Mouse (Mus musculus) bone marrow macrophage, adult 2 months (primary cell): ENCODE measurements around the gene Net1. TPM values are rescaled to one million over a fixed set of nuclear protein-coding genes. Genes with fewer than 3 reads are reported as not detected.
"Not testable (repeated sequence)": the region's sequence is repeated elsewhere in the genome, so short reads cannot be mapped to it uniquely, and the experiment has no call there.

Experiments
- H3K27ac ChIP-seq: 2 replicates; pipeline ENCODE4 v1.5.1; 2012; ENCODE audit warnings: low read depth, low read length; ENCODE audit not compliant: insufficient read depth
- H3K4me1 ChIP-seq: 2 replicates; pipeline ENCODE4 v1.6.1; 2012; ENCODE audit warnings: low read length; ENCODE audit not compliant: control insufficient read depth, insufficient read depth
- H3K4me3 ChIP-seq: 2 replicates; pipeline ENCODE4 v1.5.1; 2012; ENCODE audit warnings: mild to moderate bottlenecking, low read length, moderate library complexity; ENCODE audit not compliant: insufficient read depth
- CTCF ChIP-seq: IDR thresholded peaks from 2 replicates; pipeline ENCODE4 v1.5.1; 2012; ENCODE audit warnings: low read depth, mild to moderate bottlenecking, low read length, moderate library complexity
- POLR2A ChIP-seq: IDR thresholded peaks from 2 replicates; pipeline ENCODE4 v1.6.1; 2012; ENCODE audit warnings: mild to moderate bottlenecking, low read depth, low read length, borderline replicate concordance
- polyA plus RNA-seq: library from polyadenylated mRNA; stranded (reverse); fragments of >200 nt; gene quantifications from 2 replicates; pipeline ENCODE4 v1.2.4, GENCODE M21; 2012; ENCODE audit not compliant: missing spikeins, insufficient read depth, insufficient read length

Gene Net1
- polyA plus RNA-seq, 1 experiment: 5.8 TPM

DNA sequence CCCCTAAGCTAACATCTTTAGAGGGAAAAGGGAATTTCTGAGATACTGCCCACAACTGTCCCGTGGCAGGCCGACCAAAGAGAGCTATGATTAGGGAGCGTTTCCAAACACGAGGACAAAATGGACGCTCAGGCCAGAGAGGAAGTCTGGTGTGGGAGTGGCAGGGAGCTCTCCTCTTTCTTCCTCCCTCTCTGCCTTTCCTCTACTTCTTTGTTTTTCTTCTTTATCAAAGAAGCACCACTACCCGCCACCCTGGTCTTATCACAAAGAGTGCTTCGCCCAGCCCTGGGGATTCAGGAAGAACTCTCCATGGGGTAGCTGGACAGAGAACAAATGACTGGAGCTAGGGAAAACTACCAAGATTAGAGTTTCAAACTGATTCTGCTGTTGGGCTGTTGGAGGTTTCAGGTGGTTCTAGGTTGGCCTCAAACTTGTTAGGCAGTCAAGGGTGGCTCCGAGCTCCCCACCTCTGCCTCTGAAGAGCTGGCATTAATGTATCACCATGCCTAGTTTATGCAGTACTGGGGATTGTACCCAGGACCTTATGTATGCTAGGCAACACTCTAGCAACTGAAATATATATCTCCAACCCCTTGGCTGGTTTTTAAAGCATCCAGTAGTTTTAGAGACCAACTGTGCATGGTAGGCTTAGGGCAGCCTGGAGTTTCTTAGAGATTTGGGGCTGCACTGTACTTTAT lies 51.5 kb downstream of the Net1 start:
- H3K4me1 ChIP-seq: no peaks in the 10 kb centered on the region
- no peak overlapping the region for H3K27ac ChIP-seq
- H3K4me3 ChIP-seq: no peak overlapping the region
- TF ChIP-seq POLR2A (no peak), CTCF (no peak)

- no peaks in the 10 kb centered on the region for H3K4me1 ChIP-seq
- no peak for TF ChIP-seq CTCF
- TF ChIP-seq POLR2A: no peak
- no peak overlapping the region for H3K4me3 ChIP-seq
- no peak overlapping the region for H3K27ac ChIP-seq
These were observed 52.2 kb downstream of the Net1 start for GRCm38 (mm10) chr13:3865648-3866354.

DNA sequence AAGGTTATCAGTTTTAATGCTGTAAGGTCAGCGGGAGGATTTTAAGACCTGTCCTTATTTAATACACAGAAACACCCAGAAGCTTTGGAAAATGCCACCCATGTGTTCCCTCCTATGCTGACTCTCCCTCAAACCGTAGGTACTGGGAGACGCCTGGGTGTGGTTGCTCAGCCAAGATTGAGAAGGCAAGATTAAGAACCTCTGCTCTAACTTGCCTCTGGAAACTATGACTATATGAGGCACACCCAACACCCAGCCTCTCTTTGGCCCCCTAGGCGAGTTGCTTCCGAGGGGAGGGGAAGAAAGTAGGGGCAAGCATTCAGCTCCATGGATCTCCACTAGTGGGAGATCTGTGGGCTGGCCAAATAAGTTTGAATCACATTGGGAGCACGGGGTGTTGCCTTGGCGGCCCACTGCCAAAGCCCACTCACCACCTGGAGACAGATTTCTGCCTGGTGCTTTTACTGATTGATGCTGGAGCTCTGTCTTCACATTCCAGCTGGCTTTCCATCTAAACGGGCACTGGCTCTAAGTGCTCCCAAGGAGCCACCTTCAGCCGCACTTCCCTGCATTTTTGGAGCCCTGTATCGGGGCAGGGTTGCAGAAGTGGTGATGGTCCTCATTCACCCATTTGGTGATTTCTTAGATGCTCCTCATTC lies 55.0 kb downstream of the Net1 start:
- no peak for TF ChIP-seq POLR2A
- no peak for TF ChIP-seq CTCF
- Histone ChIP-seq H3K4me1 (no peaks in the 10 kb centered on the region), H3K4me3 (no peak overlapping the region), H3K27ac (no peak overlapping the region)

- Histone ChIP-seq H3K4me3 (no peak overlapping the region), H3K27ac (no peak overlapping the region), H3K4me1 (no peaks in the 10 kb centered on the region)
- TF ChIP-seq CTCF: no peak
- TF ChIP-seq POLR2A: no peak
These were observed 55.7 kb downstream of the Net1 start for GRCm38 (mm10) chr13:3862325-3862724.

- TF ChIP-seq POLR2A (no peak), CTCF (no peak)
- no peak overlapping the region for H3K27ac ChIP-seq
- no peak overlapping the region for H3K4me3 ChIP-seq
- H3K4me1 ChIP-seq: no peaks in the 10 kb centered on the region
These were observed 56.8 kb downstream of the Net1 start for GRCm38 (mm10) chr13:3861251-3861650.

DNA sequence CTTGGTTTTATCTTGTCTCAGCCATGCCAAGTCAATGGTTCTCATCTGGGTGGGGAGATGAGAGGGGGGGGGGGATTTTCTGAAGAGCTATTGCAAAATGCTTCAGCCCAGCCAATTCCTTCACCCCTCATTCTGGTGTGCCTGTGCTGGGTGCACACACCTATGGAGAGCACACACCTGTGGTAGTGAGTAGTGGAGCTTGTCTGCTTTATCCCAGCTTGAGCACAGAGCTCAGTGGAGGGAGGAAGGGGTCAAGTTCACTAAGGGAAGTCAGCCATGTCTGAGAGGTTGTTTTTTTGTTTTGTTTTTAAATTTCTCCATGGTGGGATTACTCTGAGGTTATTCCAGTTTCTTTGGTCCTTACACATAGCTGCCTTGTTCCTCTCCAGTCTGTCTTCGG lies 61.8 kb downstream of the Net1 start:
- Histone ChIP-seq H3K4me1 (no peaks in the 10 kb centered on the region), H3K27ac (no peak overlapping the region), H3K4me3 (no peak overlapping the region)
- TF ChIP-seq CTCF (no peak), POLR2A (no peak)

DNA sequence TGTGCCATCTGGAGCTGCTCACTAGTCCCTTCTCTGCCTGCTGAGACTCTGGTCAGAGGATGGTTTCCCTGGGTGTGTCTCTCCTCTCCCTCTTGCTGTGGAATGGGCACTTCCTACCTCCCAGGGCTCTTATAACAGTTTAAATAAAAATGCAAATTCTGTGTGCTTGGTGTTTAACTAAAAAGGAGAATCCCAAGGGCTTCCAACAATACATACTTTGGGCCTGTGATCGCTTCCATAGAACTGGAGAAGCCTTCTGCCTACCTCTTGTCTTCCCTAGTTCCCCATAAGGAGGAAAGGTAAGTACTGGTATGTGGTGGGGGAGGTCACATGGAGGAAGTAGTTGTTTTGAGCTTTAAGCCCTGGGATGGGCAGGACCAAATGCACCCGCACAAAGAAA lies 63.2 kb downstream of the Net1 start:
- no peak for TF ChIP-seq CTCF
- no peak for TF ChIP-seq POLR2A
- no peak overlapping the region for H3K27ac ChIP-seq
- H3K4me1 ChIP-seq: no peaks in the 10 kb centered on the region
- H3K4me3 ChIP-seq: no peak overlapping the region

GRCm38 (mm10) chr13:3853648-3854333 lies 64.2 kb downstream of the Net1 start, which contains the start of gene Calm5:
Gene Calm5 (plus strand): TSS chr13:3854173.
- not testable (repeated sequence) for H3K27ac ChIP-seq, H3K4me1 ChIP-seq, H3K4me3 ChIP-seq

DNA sequence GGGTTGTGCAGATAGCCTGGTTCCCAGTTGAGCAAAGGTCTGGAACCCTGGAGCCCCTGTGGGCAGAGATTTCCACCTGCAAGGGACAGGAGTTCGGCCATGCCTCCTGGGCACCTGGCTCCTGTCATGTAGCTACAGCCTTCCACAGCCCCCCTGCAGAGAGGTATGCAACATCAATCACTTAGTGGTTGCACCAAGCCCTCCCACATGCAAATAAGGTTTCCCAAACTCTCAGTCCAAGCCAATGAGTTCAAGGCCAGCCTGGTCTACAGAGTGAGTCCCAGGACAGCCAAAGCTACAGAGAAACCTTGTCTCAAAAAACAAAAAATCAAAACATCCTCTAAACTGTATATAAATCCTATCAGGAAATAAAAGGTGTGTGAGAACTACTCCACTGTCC lies 67.7 kb downstream of the Net1 start:
- H3K4me3 ChIP-seq: no peak overlapping the region
- TF ChIP-seq POLR2A (no peak), CTCF (no peak)
- H3K4me1 ChIP-seq: no peaks in the 10 kb centered on the region
- no peak overlapping the region for H3K27ac ChIP-seq

DNA sequence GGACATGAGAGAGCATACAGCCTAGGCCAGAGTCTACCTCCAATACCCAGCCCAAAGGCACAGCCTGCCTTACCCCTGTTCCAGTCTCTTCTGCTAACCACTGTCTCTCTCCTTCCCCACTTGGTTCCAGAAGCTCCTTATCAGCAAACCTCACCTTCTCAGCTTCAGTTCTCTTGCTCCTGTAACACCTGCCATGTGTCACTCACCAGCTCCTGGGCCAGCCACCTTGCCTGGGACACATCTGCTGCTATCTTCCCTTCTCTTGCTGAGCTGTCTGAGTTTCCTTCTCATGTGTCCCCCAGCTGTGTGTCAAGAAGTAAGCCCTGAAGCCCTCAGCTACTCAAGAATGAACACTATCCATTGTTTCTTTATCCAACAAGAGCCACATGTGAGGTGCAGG lies 77.4 kb downstream of the Net1 start:
- H3K4me1 ChIP-seq, H3K27ac ChIP-seq: not testable (repeated sequence)

DNA sequence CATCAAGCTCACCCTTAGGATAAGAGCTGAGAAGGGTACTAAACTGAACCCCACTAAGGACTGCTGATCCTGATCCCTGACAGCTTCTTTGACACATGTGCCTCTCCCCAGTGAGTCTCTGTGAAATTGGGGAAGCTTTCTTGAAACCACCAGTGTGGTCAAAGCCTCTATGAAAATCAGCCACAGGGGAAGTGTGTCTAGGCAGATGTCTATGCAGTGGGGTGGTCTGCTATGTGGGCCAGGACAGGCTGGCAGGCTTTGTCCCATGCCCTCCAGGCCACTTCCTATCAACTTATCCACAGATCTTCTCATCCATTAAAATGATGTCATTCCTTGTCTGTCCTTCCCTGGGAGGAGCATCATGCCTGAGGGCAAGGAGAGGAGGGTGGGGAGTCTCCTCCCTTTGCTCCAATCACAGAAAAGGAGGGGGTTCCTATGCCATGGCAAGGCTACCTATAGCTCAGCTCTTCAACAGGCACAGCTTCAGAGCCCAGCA lies 80.7 kb downstream of the Net1 start, which contains the start of gene Calm4:
Calm4 (plus strand) TSS at position 446 of the 496 bp plus-strand sequence.
- H3K4me1 ChIP-seq, H3K4me3 ChIP-seq, H3K27ac ChIP-seq: not testable (repeated sequence)

More for the DNA sequence above, 77.4 kb downstream of the Net1 start:
- not testable (repeated sequence) for H3K4me3 ChIP-seq

GRCm38 (mm10) chr13:3833644-3834043 lies 84.4 kb downstream of the Net1 start:
- H3K4me3 ChIP-seq, H3K4me1 ChIP-seq, H3K27ac ChIP-seq: not testable (repeated sequence)
